Comparison of ENCODE assay signal across 8 mouse cellular contexts in genomic region chr1:34700237-34701030, GRCm38 (mm10).
DNase-seq lines count a peak whose midpoint lies in the region; ATAC-seq lines count a peak whose summit lies in the region.

No protein-coding gene starts in this region.

- H3K27me3 ChIP-seq in kidney, embryonic 15.5 days = no peaks in the 10 kb centered on the region
- H3K27me3 ChIP-seq in limb, embryonic 11.5 days (ENCODE audit: control insufficient read depth, insufficient read depth, low read length) = no peaks in the 10 kb centered on the region

- no peak overlapping the region for H3K4me2 ChIP-seq in kidney, embryonic 15.5 days
- no peak overlapping the region for H3K4me2 ChIP-seq in limb, embryonic 11.5 days (ENCODE audit: low read depth, severe bottlenecking)

- no peaks in the 10 kb centered on the region for H3K9me3 ChIP-seq in kidney, embryonic 15.5 days (replicated peaks)
- H3K9me3 ChIP-seq in limb, embryonic 11.5 days (ENCODE audit: control insufficient read depth, low read length) = no peaks in the 10 kb centered on the region

- H3K4me3 ChIP-seq in kidney, embryonic 15.5 days (replicated peaks) = no peak overlapping the region
- H3K4me3 ChIP-seq in limb, embryonic 11.5 days (ENCODE audit: low read depth, low read length) = no peak overlapping the region

- WGBS in kidney, embryonic 15.5 days = 45% methylated on average over 17 of the region's 17 CpGs
- 49% methylated on average over 17 of the region's 17 CpGs for WGBS in limb, embryonic 11.5 days

- no peak for ATAC-seq in kidney, embryonic 15.5 days (replicated peaks; ENCODE audit: low FRiP score)
- ATAC-seq in limb, embryonic 11.5 days (ENCODE audit: insufficient number of reproducible peaks, low FRiP score, low TSS enrichment, low read depth) = no peak
- ATAC-seq in activated CD4-positive, CD25-positive, alpha-beta regulatory T cell, adult 4 months = no peak

- peak; percentile 32 for DNase-seq in kidney, adult 18-20 months
- peak; percentile 65 for DNase-seq in R1 (ENCODE audit: low read depth, low spot score)
- DNase-seq in embryo, embryonic 10 days (ENCODE audit: low spot score) = peak; percentile 84
- peak; percentile 16 to 37 for DNase-seq in heart, postnatal 36 days
- DNase-seq in limb, embryonic 11.5 days (ENCODE audit: low spot score) = peak; percentile 81
- peak; percentile 47 for DNase-seq in neural tube, embryonic 10.5 days (ENCODE audit: extremely low spot score, low spot score)

- no peaks in the 10 kb centered on the region for H3K4me1 ChIP-seq in kidney, embryonic 15.5 days
- no peaks in the 10 kb centered on the region for H3K4me1 ChIP-seq in limb, embryonic 11.5 days (ENCODE audit: control insufficient read depth, insufficient read depth, low read length)

- intact Hi-C loops in heart, postnatal 36 days (cut with DNase I) = loop anchor here (10.0 kb wide), 1 partner anchor 56 kb away; no protein-coding TSS in a partner anchor

- no peaks in the 10 kb centered on the region for H3K36me3 ChIP-seq in kidney, embryonic 15.5 days
- H3K36me3 ChIP-seq in limb, embryonic 11.5 days (ENCODE audit: control insufficient read depth, insufficient read depth, low read length) = no peaks in the 10 kb centered on the region

- no peak overlapping the region for H3K27ac ChIP-seq in kidney, embryonic 15.5 days
- no peak overlapping the region for H3K27ac ChIP-seq in limb, embryonic 11.5 days (replicated peaks; ENCODE audit: low read depth, low read length)

- H3K9ac ChIP-seq in kidney, embryonic 15.5 days = no peak overlapping the region
- H3K9ac ChIP-seq in limb, embryonic 11.5 days (ENCODE audit: low read length) = no peak overlapping the region

Comparison
In these comparisons a context has a peak if more than half of its experiments do, and no peak if none do; other contexts are left out.
1. DNase-seq: peak in every context shown above with its lines; median percentile 84 in embryo, embryonic 10 days; 81 in limb, embryonic 11.5 days; 65 in R1; 47 in neural tube, embryonic 10.5 days; 32 in kidney, adult 18-20 months; 26 in heart, postnatal 36 days.